Comparison of ENCODE assay signal across 38 mouse cellular contexts in genomic region chr8:72158726-72159125, GRCm38 (mm10). TPM values are rescaled to one million over a fixed set of nuclear protein-coding genes. Genes with fewer than 3 reads are reported as not detected.
DNase-seq lines count a peak whose midpoint lies in the region; ATAC-seq and TF ChIP-seq lines count a peak whose summit lies in the region.
"Had no signal": no experiment of that assay in that cellular context is flagged by ENCODE, and none has a peak within 500 bp of the region (broad histone marks: within the 10 kb centered on the region; RNA-seq: fewer than 3 reads in every experiment).

No protein-coding gene starts in this region.

- ATAC-seq in liver, postnatal 0 days: no peak
- ATAC-seq in hindbrain, embryonic 13.5 days (ENCODE audit: low FRiP score): no peak
- ATAC-seq: lung, postnatal 0 days; Patski had no signal

- H3K27me3 ChIP-seq in ES-Bruce4 (ENCODE audit: control insufficient read depth, insufficient read depth, low read length, poor library complexity, severe bottlenecking): no peaks in the 10 kb centered on the region
- no peaks in the 10 kb centered on the region for H3K27me3 ChIP-seq in liver, postnatal 0 days (ENCODE audit: insufficient read depth, low read length)
- H3K27me3 ChIP-seq in hindbrain, embryonic 13.5 days: no peaks in the 10 kb centered on the region
- H3K27me3 ChIP-seq: forebrain, embryonic 12.5 days; hindbrain, embryonic 12.5 days; kidney, embryonic 15.5 days; limb, embryonic 12.5 days; megakaryocyte, embryonic 14.5 days; midbrain, embryonic 12.5 days; neural tube, embryonic 13.5 days; Patski had no signal

- no peak overlapping the region for H3K27ac ChIP-seq in ES-Bruce4 (ENCODE audit: insufficient read depth, low read length)
- H3K27ac ChIP-seq in embryonic fibroblast, embryonic 13.5 days (ENCODE audit: insufficient read depth, low read length): peak overlapping the region; percentile 63; the same call in 1 of the 2 replicates
- no peak overlapping the region for H3K27ac ChIP-seq in liver, postnatal 0 days (ENCODE audit: low read depth)
- no peak overlapping the region for H3K27ac ChIP-seq in hindbrain, embryonic 13.5 days
- H3K27ac ChIP-seq: forebrain, embryonic 12.5 days; hindbrain, embryonic 12.5 days; kidney, embryonic 15.5 days; layer of hippocampus, adult 2 months; left cerebral cortex, adult 2 months; limb, embryonic 12.5 days; midbrain, embryonic 12.5 days; neural tube, embryonic 13.5 days had no signal

- H3K4me2 ChIP-seq in liver, postnatal 0 days (ENCODE audit: low read depth, low read length): peak overlapping the region; percentile 80; the same call in 1 of the 2 replicates
- H3K4me2 ChIP-seq in hindbrain, embryonic 13.5 days: no peak overlapping the region
- H3K4me2 ChIP-seq: forebrain, embryonic 12.5 days; heart, embryonic 11.5 days; hindbrain, embryonic 12.5 days; limb, embryonic 12.5 days; midbrain, embryonic 12.5 days; neural tube, embryonic 13.5 days had no signal

- no peak for TF ChIP-seq EP300 in ES-Bruce4 (IDR thresholded peaks at IDR 0.05; ENCODE audit: insufficient read depth, low read depth, low read length)
- no peak for TF ChIP-seq EP300 in liver, postnatal 0 days (IDR thresholded peaks at IDR 0.05; ENCODE audit: low read depth)

- no peak for TF ChIP-seq CTCF in ES-Bruce4 (IDR thresholded peaks at IDR 0.05; ENCODE audit: low read depth, low read length)
- no peak for TF ChIP-seq CTCF in embryonic fibroblast, embryonic 13.5 days (IDR thresholded peaks at IDR 0.05; ENCODE audit: borderline replicate concordance, insufficient read depth, low read length)
- no peak for TF ChIP-seq CTCF in liver, postnatal 0 days (IDR thresholded peaks at IDR 0.05; ENCODE audit: low read depth)

- peaks cover 3% of the 10 kb centered on the region for H3K4me1 ChIP-seq in ES-Bruce4 (ENCODE audit: control insufficient read depth, insufficient read depth, low read length)
- peaks cover 11% of the 10 kb centered on the region for H3K4me1 ChIP-seq in embryonic fibroblast, embryonic 13.5 days (ENCODE audit: control insufficient read depth, insufficient read depth, low read length)
- H3K4me1 ChIP-seq in liver, postnatal 0 days (ENCODE audit: insufficient read depth): peaks cover 33% of the 10 kb centered on the region
- peaks cover 31% of the 10 kb centered on the region for H3K4me1 ChIP-seq in hindbrain, embryonic 13.5 days (replicated peaks)

- no peaks in the 10 kb centered on the region for H3K9me3 ChIP-seq in ES-Bruce4 (replicated peaks; ENCODE audit: control insufficient read depth, insufficient read depth, low read length, poor library complexity, severe bottlenecking)
- no peaks in the 10 kb centered on the region for H3K9me3 ChIP-seq in liver, postnatal 0 days (ENCODE audit: low read length)
- H3K9me3 ChIP-seq in hindbrain, embryonic 13.5 days: no peaks in the 10 kb centered on the region
- H3K9me3 ChIP-seq: forebrain, embryonic 12.5 days; G1E; hindbrain, embryonic 12.5 days; kidney, embryonic 15.5 days; limb, embryonic 12.5 days; megakaryocyte, embryonic 14.5 days; midbrain, embryonic 12.5 days; neural tube, embryonic 13.5 days had no signal

- DNase-seq in cerebellum, adult 9-10 months: peak; percentile 39
- DNase-seq in cerebellum, postnatal 10 days: no peak
- no peak for DNase-seq in liver, postnatal 0 days
- DNase-seq in layer of hippocampus, adult 11-12 months (ENCODE audit: low spot score): no peak
- DNase-seq in gastrocnemius, postnatal 4 days (ENCODE audit: low spot score in 2 of 2): no peak
- DNase-seq: adrenal gland, adult 2 months; cerebellum, postnatal 14 days; gastrocnemius, postnatal 10 days; heart, postnatal 36 days; kidney, adult 11 months; thymus, postnatal 25 days had no signal

- H3K4me3 ChIP-seq in ES-Bruce4 (ENCODE audit: low read depth, low read length): no peak overlapping the region
- H3K4me3 ChIP-seq in embryonic fibroblast, embryonic 13.5 days (ENCODE audit: insufficient read depth, low read length): no peak overlapping the region
- H3K4me3 ChIP-seq in liver, postnatal 0 days (ENCODE audit: low read depth, low read length): no peak overlapping the region
- H3K4me3 ChIP-seq in hindbrain, embryonic 13.5 days: no peak overlapping the region
- H3K4me3 ChIP-seq: forebrain, embryonic 12.5 days; hindbrain, embryonic 12.5 days; kidney, embryonic 15.5 days; layer of hippocampus, adult 2 months; left cerebral cortex, adult 2 months; limb, embryonic 12.5 days; megakaryocyte, embryonic 14.5 days; midbrain, embryonic 12.5 days; neural tube, embryonic 13.5 days had no signal

- H3K9ac ChIP-seq in ES-Bruce4 (ENCODE audit: low read depth, poor library complexity, severe bottlenecking): peak overlapping the region; percentile 39
- H3K9ac ChIP-seq in liver, postnatal 0 days (replicated peaks): no peak overlapping the region
- H3K9ac ChIP-seq in hindbrain, embryonic 13.5 days: no peak overlapping the region
- H3K9ac ChIP-seq: forebrain, embryonic 12.5 days; hindbrain, embryonic 12.5 days; kidney, embryonic 15.5 days; limb, embryonic 12.5 days; midbrain, embryonic 12.5 days; neural tube, embryonic 13.5 days had no signal

- H3K36me3 ChIP-seq in ES-Bruce4 (ENCODE audit: control insufficient read depth, insufficient read depth, low read length, poor library complexity, severe bottlenecking): peaks cover 38% of the 10 kb centered on the region
- H3K36me3 ChIP-seq in liver, postnatal 0 days (replicated peaks; ENCODE audit: insufficient read depth, low read length): peaks cover 5% of the 10 kb centered on the region
- H3K36me3 ChIP-seq in hindbrain, embryonic 13.5 days: no peaks in the 10 kb centered on the region
- H3K36me3 ChIP-seq: neural tube, embryonic 13.5 days had no signal

- 79% methylated on average over 3 of the region's 3 CpGs for WGBS in liver, postnatal 0 days (ENCODE audit: insufficient replicate concordance)
- 78% methylated on average over 3 of the region's 3 CpGs for WGBS in hindbrain, embryonic 13.5 days

- no peak for TF ChIP-seq POLR2A in ES-Bruce4 (IDR thresholded peaks at IDR 0.05; ENCODE audit: insufficient read depth, low read length)
- TF ChIP-seq POLR2A in embryonic fibroblast, embryonic 13.5 days (IDR thresholded peaks at IDR 0.05; ENCODE audit: low read depth, low read length): no peak

RNA-seq across cellular contexts. Expression of gene Rab8a, which starts 2.3 kb away (rescaled TPM):
- 108 and 115 TPM in 2 replicates for polyA plus RNA-seq in ES-Bruce4 (2011; ENCODE audit: insufficient read depth, insufficient read length, low read depth, missing spikeins)
- 102 and 115 TPM in 2 replicates for polyA plus RNA-seq in embryonic fibroblast, embryonic 13.5 days (2011; ENCODE audit: insufficient read length, low read depth, missing spikeins)
- polyA plus RNA-seq in liver, postnatal 0 days (2015; fragmentation: Nextera tagmentation; extraction: Ambion mirVana): 57.3 and 58.1 TPM in 2 replicates
- 94.1 and 96.0 TPM in 2 replicates for polyA plus RNA-seq in hindbrain, embryonic 13.5 days (2015; fragmentation: Nextera tagmentation; extraction: Ambion mirVana)
- 10 to 100 TPM; 37.6 to 37.7 TPM for total RNA-seq in gastrocnemius, postnatal 4 days (2021)

RNA-seq across cellular contexts. Expression of gene Tpm4, which starts 24.0 kb away (rescaled TPM):
- polyA plus RNA-seq in ES-Bruce4 (2011; ENCODE audit: insufficient read depth, insufficient read length, low read depth, missing spikeins): 280 and 293 TPM in 2 replicates
- 1,203 and 1,448 TPM in 2 replicates for polyA plus RNA-seq in embryonic fibroblast, embryonic 13.5 days (2011; ENCODE audit: insufficient read length, low read depth, missing spikeins)
- polyA plus RNA-seq in liver, postnatal 0 days (2015; fragmentation: Nextera tagmentation; extraction: Ambion mirVana): 80.0 and 86.6 TPM in 2 replicates
- 221 and 233 TPM in 2 replicates for polyA plus RNA-seq in hindbrain, embryonic 13.5 days (2015; fragmentation: Nextera tagmentation; extraction: Ambion mirVana)
- total RNA-seq in gastrocnemius, postnatal 4 days (2021): 100 to 1,000 TPM; 205 to 209 TPM

RNA-seq across cellular contexts. Expression of gene Hsh2d, which starts 30.7 kb away (rescaled TPM):
- polyA plus RNA-seq in ES-Bruce4 (2011; ENCODE audit: insufficient read depth, insufficient read length, low read depth, missing spikeins): 0.49 TPM in 1 of 2 replicates, not detected in the other
- not detected in 2 replicates for polyA plus RNA-seq in embryonic fibroblast, embryonic 13.5 days (2011; ENCODE audit: insufficient read length, low read depth, missing spikeins)
- 0.59 and 0.68 TPM in 2 replicates for polyA plus RNA-seq in liver, postnatal 0 days (2015; fragmentation: Nextera tagmentation; extraction: Ambion mirVana)
- polyA plus RNA-seq in hindbrain, embryonic 13.5 days (2015; fragmentation: Nextera tagmentation; extraction: Ambion mirVana): not detected in 2 replicates
- not detected for total RNA-seq in gastrocnemius, postnatal 4 days (2021)
- total RNA-seq: adrenal gland, adult 2 months; adrenal gland, postnatal 4 days; gastrocnemius, postnatal 10 days; heart, postnatal 36 days; layer of hippocampus, postnatal 14 days; left cerebral cortex, adult 2 months; left cerebral cortex, postnatal 25 days had no signal
- polyA plus RNA-seq: adrenal gland, adult 2 months; forebrain, embryonic 12.5 days; hindbrain, embryonic 12.5 days; limb, embryonic 12.5 days; midbrain, embryonic 12.5 days; midbrain, postnatal 0 days; neural tube, embryonic 13.5 days had no signal

RNA-seq across cellular contexts. Expression of gene Olfr374, which starts 51.9 kb away (rescaled TPM):
- 0.37 and 0.53 TPM in 2 replicates for polyA plus RNA-seq in ES-Bruce4 (2011; ENCODE audit: insufficient read depth, insufficient read length, low read depth, missing spikeins)
- polyA plus RNA-seq in embryonic fibroblast, embryonic 13.5 days (2011; ENCODE audit: insufficient read length, low read depth, missing spikeins): 0.40 TPM in 1 of 2 replicates, not detected in the other
- polyA plus RNA-seq in liver, postnatal 0 days (2015; fragmentation: Nextera tagmentation; extraction: Ambion mirVana): not detected in 2 replicates
- 0.05 TPM in 1 of 2 replicates, not detected in the other for polyA plus RNA-seq in hindbrain, embryonic 13.5 days (2015; fragmentation: Nextera tagmentation; extraction: Ambion mirVana)
- total RNA-seq in gastrocnemius, postnatal 4 days (2021): not detected
- total RNA-seq: adrenal gland, adult 2 months; adrenal gland, postnatal 4 days; gastrocnemius, postnatal 10 days; granulocyte monocyte progenitor cell, adult 5-6 weeks; heart, postnatal 36 days; layer of hippocampus, adult 2 months; layer of hippocampus, postnatal 14 days; left cerebral cortex, adult 2 months; left cerebral cortex, postnatal 25 days; midbrain, postnatal 0 days had no signal
- polyA plus RNA-seq: adrenal gland, adult 2 months; G1E; heart, embryonic 11.5 days; heart, embryonic 16.5 days; hindbrain, embryonic 12.5 days; limb, embryonic 12.5 days; liver, embryonic 16.5 days; lung, postnatal 0 days; midbrain, embryonic 12.5 days; midbrain, postnatal 0 days; neural tube, embryonic 13.5 days; small intestine, adult 2 months had no signal

RNA-seq across cellular contexts. Expression of gene Cib3, which starts 53.9 kb away (rescaled TPM):
- not detected in 2 replicates for polyA plus RNA-seq in ES-Bruce4 (2011; ENCODE audit: insufficient read depth, insufficient read length, low read depth, missing spikeins)
- polyA plus RNA-seq in embryonic fibroblast, embryonic 13.5 days (2011; ENCODE audit: insufficient read length, low read depth, missing spikeins): not detected in 2 replicates
- not detected in 2 replicates for polyA plus RNA-seq in liver, postnatal 0 days (2015; fragmentation: Nextera tagmentation; extraction: Ambion mirVana)
- polyA plus RNA-seq in hindbrain, embryonic 13.5 days (2015; fragmentation: Nextera tagmentation; extraction: Ambion mirVana): not detected in 2 replicates
- total RNA-seq in gastrocnemius, postnatal 4 days (2021): not detected
- total RNA-seq: adrenal gland, adult 2 months; adrenal gland, postnatal 4 days; G1E; gastrocnemius, postnatal 10 days; layer of hippocampus, adult 2 months; layer of hippocampus, postnatal 14 days; midbrain, postnatal 0 days had no signal
- polyA plus RNA-seq: adrenal gland, adult 2 months; cortical plate, adult 2 months; embryonic facial prominence, embryonic 14.5 days; forebrain, embryonic 12.5 days; G1E; heart, embryonic 11.5 days; heart, embryonic 16.5 days; hindbrain, embryonic 12.5 days; kidney, embryonic 15.5 days; limb, embryonic 12.5 days; liver, embryonic 16.5 days; midbrain, embryonic 12.5 days; midbrain, postnatal 0 days; neural tube, embryonic 13.5 days; Patski; small intestine, adult 2 months; stomach, embryonic 16.5 days had no signal
